Mouse (Mus musculus) embryonic facial prominence, embryonic 13.5 days (tissue): ENCODE data around the gene Tbx10. TPM values are rescaled to one million over a fixed set of nuclear protein-coding genes. Genes with fewer than 3 reads are reported as not detected.

Experiments used
- ATAC-seq: fragments of 200-750 bp; cut with Nextera tagmentation; 2 replicates; pipeline ENCODE4 v1.8.0; 2017; ENCODE audit warnings: low read depth; ENCODE audit not compliant: insufficient number of reproducible peaks, insufficient read depth, low FRiP score, low TSS enrichment
- H3K27ac ChIP-seq: fragments of 300-500 bp; sonication (generic); 2 replicates; pipeline ENCODE4 v1.5.1; 2015; ENCODE audit warnings: moderate library complexity, mild to moderate bottlenecking, inconsistent platforms
- H3K27me3 ChIP-seq: fragments of 300-500 bp; sonication (generic); 2 replicates; pipeline ENCODE4 v1.6.1; 2015; ENCODE audit warnings: mild to moderate bottlenecking, inconsistent platforms
- H3K36me3 ChIP-seq: fragments of 300-500 bp; sonication (generic); 2 replicates; pipeline ENCODE4 v1.6.1; 2015; ENCODE audit warnings: mild to moderate bottlenecking, inconsistent platforms
- H3K4me1 ChIP-seq: fragments of 300-500 bp; sonication (generic); 2 replicates; pipeline ENCODE4 v1.6.1; 2015; ENCODE audit warnings: inconsistent platforms
- H3K4me2 ChIP-seq: fragments of 300-500 bp; sonication (generic); 2 replicates; pipeline ENCODE4 v1.6.1; 2015; ENCODE audit warnings: moderate library complexity, mild to moderate bottlenecking, inconsistent platforms
- H3K4me3 ChIP-seq: fragments of 300-500 bp; sonication (generic); 2 replicates; pipeline ENCODE4 v1.5.1; 2015; ENCODE audit warnings: mild to moderate bottlenecking, inconsistent platforms
- H3K9ac ChIP-seq: fragments of 300-500 bp; sonication (generic); 2 replicates; pipeline ENCODE4 v1.6.1; 2015; ENCODE audit warnings: mild to moderate bottlenecking, inconsistent platforms
- H3K9me3 ChIP-seq: fragments of 300-500 bp; sonication (generic); 2 replicates; pipeline ENCODE4 v1.6.1; 2016; ENCODE audit warnings: inconsistent platforms
- WGBS: fragments of 180-500 bp; shearing (Covaris S2); methylation state at CpG from one replicate; pipeline ENCODE4 v1.1.7; 2015; ENCODE audit warnings: mixed read lengths; 5-methylcytosine and 5-hydroxymethylcytosine counted together
- polyA plus RNA-seq: library from polyadenylated mRNA; unstranded; fragments of >200 nt; fragmentation: Nextera tagmentation; extraction: Ambion mirVana; gene quantifications from 2 replicates; pipeline ENCODE4 v1.2.1, GENCODE M21; 2015

Gene Tbx10
- polyA plus RNA-seq, 1 experiment from 2014 or later, result not detected

DNA sequence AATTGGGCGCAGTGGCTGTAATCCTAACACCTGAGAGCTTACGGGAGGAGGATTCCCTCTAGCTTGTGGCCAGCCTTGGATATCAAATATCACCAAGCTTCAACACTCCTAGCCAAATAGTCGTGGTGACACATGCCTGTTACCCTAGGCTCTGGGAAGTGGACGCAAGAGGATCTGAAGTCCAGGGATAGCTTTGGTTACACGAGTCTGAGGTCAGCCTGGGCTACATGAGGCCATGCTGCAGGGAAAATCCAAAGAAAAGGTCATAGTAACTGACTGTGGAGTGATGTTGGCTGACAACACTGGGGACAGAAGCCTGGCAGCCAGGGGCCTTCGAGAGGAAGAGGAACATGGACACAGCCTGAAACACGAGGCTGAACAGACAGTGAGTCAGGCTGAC lies 3.6 kb downstream of the Tbx10 start:
- peaks cover 14% of the 10 kb centered on the region for H3K4me1 ChIP-seq
- no peaks in the 10 kb centered on the region for H3K36me3 ChIP-seq
- H3K9ac ChIP-seq, result no peak overlapping the region

DNA sequence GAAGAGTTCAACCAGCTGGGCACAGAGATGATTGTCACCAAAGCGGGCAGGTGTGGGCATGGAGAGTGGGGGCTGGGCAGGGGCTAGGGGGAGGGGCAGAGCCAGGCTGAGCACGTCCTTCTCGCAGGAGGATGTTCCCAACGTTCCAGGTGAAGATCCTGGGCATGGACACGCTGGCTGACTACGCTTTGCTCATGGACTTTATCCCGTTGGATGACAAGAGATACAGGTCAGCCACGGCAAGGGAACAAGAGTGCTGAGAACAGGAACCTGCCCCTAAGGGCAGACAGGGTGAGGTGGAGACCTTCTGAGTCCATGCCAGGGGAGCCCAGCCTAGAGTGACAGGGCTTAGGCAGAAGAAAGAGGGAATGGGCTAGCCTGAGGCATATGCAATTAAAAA lies 4.2 kb downstream of the Tbx10 start:
- Histone ChIP-seq H3K9ac (no peak overlapping the region), H3K27ac (no peak overlapping the region), H3K4me3 (no peak overlapping the region), H3K4me1 (peaks cover 20% of the 10 kb centered on the region), H3K9me3 (no peaks in the 10 kb centered on the region), H3K4me2 (no peak overlapping the region), H3K36me3 (no peaks in the 10 kb centered on the region), H3K27me3 (no peaks in the 10 kb centered on the region)
- WGBS, result 84% methylated on average over 8 of the region's 8 CpGs
- ATAC-seq, result no peak

More for the DNA sequence above, 3.6 kb downstream of the Tbx10 start:
- ATAC-seq, result no peak
- H3K27ac ChIP-seq, result no peak overlapping the region
- WGBS, result 55% methylated on average over 7 of the region's 7 CpGs
- no peak overlapping the region for H3K4me3 ChIP-seq
- no peaks in the 10 kb centered on the region for H3K9me3 ChIP-seq
- no peaks in the 10 kb centered on the region for H3K27me3 ChIP-seq
- H3K4me2 ChIP-seq, result no peak overlapping the region

DNA sequence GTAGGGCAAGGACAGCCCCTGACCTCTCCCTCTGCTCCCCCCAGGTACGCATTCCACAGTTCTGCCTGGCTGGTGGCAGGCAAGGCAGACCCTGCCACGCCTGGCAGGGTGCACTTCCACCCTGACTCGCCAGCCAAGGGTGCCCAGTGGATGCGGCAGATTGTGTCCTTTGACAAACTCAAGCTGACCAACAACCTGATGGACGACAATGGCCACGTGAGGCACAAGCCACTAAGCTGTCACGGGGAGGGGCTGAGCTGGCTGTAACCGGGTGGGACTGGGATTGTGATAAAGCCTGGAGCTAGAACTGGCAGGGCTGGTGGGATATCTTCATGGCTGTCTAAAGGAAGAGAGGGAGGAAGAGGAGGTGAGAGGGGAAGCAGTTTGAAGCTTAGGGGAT lies 4.7 kb downstream of the Tbx10 start:
- H3K27ac ChIP-seq, result no peak overlapping the region
- H3K9ac ChIP-seq, result no peak overlapping the region
- no peaks in the 10 kb centered on the region for H3K9me3 ChIP-seq
- H3K4me3 ChIP-seq, result no peak overlapping the region
- H3K4me1 ChIP-seq, result peaks cover 22% of the 10 kb centered on the region
- ATAC-seq, result no peak
- H3K4me2 ChIP-seq, result no peak overlapping the region
- WGBS, result 61% methylated on average over 8 of the region's 8 CpGs
- no peaks in the 10 kb centered on the region for H3K36me3 ChIP-seq
- no peaks in the 10 kb centered on the region for H3K27me3 ChIP-seq

DNA sequence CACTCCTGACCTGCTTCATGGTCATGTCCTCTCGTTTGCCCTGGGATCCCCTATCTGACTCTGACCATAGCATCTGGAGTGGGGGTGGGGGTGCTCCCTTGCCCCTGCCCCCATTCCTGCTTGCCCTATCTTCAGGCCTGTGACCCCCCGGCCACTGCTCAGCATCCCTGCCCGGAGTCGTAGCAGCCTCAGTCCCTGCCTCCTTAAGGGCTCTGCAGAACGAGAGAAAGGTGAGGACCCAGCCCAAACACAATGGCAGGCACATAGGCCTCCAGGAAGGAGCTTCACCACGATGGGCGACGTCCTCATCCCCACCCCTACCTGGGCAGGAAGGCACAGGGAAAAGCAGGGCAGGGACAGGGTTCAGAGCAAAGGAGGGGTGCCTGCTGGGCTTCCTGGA lies 5.8 kb downstream of the Tbx10 start:
- no peak for ATAC-seq
- H3K36me3 ChIP-seq, result no peaks in the 10 kb centered on the region
- H3K4me3 ChIP-seq, result no peak overlapping the region
- H3K4me2 ChIP-seq, result no peak overlapping the region
- no peak overlapping the region for H3K27ac ChIP-seq
- 76% methylated on average over 8 of the region's 8 CpGs for WGBS
- no peak overlapping the region for H3K9ac ChIP-seq
- no peaks in the 10 kb centered on the region for H3K9me3 ChIP-seq
- no peaks in the 10 kb centered on the region for H3K27me3 ChIP-seq
- H3K4me1 ChIP-seq, result peaks cover 22% of the 10 kb centered on the region

DNA sequence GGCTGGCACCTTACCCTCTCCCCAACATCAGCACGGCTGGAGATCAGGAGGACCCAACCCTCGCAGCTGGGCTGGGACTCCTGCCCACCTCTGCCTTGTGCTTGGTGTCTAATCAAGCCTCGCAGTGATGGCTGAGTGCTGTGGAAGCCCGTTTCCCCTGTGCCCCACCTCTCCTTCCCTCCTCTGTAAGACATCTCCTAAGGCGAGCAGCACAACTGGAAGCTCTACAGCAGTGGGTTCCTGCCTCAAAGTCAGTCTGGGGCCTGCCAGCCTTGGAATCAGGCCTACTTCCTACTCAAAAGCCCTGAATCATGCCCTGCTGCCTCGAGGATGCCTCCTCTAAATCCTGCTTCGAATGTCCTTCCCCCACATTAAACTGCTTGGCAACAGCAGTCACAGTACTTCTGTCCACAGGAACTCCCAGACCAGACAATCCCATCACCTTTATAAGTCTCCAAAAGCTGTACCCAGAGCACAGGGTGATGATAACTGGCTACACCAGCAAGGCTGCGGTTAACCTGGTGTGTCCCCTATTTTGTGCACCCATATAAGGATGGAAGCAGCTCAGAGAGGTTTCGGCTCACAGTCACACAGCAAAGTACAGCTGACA lies 6.7 kb downstream of the Tbx10 start:
- no peak for ATAC-seq
- Histone ChIP-seq H3K36me3 (0 out of 2 replicates have a peak, but pooled peaks cover under 1% of the 10 kb centered on the region), H3K27ac (no peak overlapping the region), H3K9me3 (no peaks in the 10 kb centered on the region), H3K4me1 (peaks cover 22% of the 10 kb centered on the region), H3K9ac (peak overlapping the region; percentile 95), H3K27me3 (no peaks in the 10 kb centered on the region), H3K4me3 (peak overlapping the region; percentile 76), H3K4me2 (peak overlapping the region; percentile 87)
- WGBS, result 83% methylated on average over 9 of the region's 9 CpGs

DNA sequence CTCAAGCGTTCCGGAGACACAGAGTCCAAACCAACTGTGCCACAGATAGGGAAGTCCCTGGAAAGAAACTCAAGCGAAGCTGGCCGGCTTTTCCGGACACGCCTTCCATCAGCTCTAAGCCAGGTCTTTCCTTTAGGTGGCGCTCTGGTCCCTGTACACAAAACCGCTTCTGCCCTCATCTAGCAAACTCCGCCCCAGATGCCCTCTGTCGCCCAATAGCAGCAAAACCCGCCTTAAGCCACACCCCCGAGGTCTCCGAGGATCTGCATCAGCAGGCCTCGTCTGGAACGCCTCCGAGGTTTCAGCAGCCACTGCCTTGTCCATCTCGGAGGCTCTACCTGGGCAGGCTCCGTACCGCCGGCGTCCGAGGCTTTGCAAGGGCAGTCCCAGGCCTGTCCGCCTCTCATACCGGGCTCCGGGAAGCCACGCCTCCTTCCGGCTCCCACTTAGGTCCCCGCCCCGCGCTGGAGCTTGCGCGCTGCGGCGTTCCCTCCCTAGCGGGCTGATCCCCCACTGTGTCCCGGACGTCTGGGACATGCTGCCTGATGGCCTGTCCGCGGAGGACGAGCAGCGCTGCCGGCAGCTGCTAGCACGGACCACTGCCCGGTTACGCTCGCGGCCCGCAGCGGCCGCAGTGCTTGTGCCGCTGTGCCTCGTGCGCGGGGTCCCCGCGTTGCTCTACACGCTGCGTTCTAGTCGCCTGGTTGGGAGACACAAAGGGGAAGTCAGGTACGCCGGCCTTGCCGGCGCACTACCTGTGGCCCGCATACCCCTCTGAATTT lies 7.8 kb downstream of the Tbx10 start, which contains the start of the genes Nudt8 and Gm49405:
Nudt8 (plus strand) TSS at position 462 of the 782 bp plus-strand sequence.
Gm49405 (plus strand) TSS at position 508 of the 782 bp plus-strand sequence.
- Histone ChIP-seq H3K27ac (peak within 1 kb of the TSS; percentile 94), H3K9ac (peak within 1 kb of the TSS; percentile 95), H3K36me3 (peaks cover 11% of the 10 kb centered on the region), H3K27me3 (no peaks in the 10 kb centered on the region), H3K4me1 (peaks cover 22% of the 10 kb centered on the region), H3K4me3 (peak within 1 kb of the TSS; percentile 76), H3K4me2 (peak within 1 kb of the TSS; percentile 87), H3K9me3 (no peaks in the 10 kb centered on the region)
- ATAC-seq, result peak; percentile 86
- WGBS, result under 1% methylated on average over 64 of the region's 64 CpGs

DNA sequence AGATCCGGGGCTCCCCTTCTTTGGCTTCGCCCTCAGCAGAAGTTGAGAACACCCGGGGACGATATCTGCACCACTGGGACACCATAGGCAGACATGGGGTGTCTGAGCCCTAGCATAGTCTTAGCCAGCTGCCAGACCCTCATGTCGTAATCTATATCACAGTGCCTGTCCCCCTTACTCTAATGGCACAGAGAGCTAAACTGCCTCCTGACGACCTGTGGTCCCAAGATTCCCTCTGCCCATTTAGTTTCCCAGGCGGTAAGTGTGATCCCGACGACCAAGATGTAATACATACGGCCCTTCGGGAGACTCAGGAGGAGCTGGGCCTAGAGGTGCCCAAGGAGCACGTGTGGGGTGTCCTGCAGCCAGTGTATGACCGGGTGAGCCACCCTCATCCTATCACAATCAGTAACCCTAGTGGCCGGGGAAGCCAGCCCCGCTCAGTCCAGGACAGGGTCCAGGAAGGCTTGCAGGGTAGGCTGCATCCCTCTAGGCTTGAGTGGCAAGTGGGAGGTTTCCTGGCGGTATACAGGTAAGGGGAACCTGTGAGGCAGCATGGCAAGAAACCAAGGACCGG lies 8.5 kb downstream of the Tbx10 start:
- Histone ChIP-seq H3K27me3 (no peaks in the 10 kb centered on the region), H3K4me2 (peak overlapping the region; percentile 87), H3K27ac (peak overlapping the region; percentile 94), H3K4me1 (peaks cover 20% of the 10 kb centered on the region), H3K4me3 (peak overlapping the region; percentile 76), H3K36me3 (peaks cover 16% of the 10 kb centered on the region), H3K9me3 (no peaks in the 10 kb centered on the region), H3K9ac (peak overlapping the region; percentile 95)
- ATAC-seq, result no peak
- 13% methylated on average over 17 of the region's 17 CpGs for WGBS

DNA sequence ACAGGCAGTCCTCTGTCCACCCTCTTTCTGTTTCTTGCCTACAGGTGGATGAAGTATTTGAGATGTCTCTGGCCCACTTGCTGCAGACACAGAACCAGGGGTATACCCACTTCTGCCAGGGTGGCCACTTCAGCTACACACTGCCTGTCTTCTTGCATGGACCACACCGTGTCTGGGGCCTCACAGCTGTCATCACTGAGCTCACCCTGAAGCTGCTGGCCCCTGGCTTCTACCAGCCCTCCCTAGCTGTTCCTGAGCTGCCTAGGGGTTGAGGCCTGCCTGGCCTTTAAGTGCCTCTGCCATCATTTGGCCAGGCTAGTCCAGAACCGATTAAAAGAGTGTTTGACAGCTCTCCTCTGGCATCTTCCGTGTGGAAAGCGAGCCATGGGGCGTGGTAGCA lies 9.2 kb downstream of the Tbx10 start:
- Histone ChIP-seq H3K9ac (peak overlapping the region; percentile 95), H3K9me3 (no peaks in the 10 kb centered on the region), H3K27me3 (no peaks in the 10 kb centered on the region), H3K27ac (no peak overlapping the region), H3K4me1 (peaks cover 20% of the 10 kb centered on the region), H3K4me3 (no peak overlapping the region), H3K36me3 (peaks cover 23% of the 10 kb centered on the region), H3K4me2 (peak overlapping the region; percentile 87)
- 87% methylated on average over 5 of the region's 5 CpGs for WGBS
- ATAC-seq, result no peak

DNA sequence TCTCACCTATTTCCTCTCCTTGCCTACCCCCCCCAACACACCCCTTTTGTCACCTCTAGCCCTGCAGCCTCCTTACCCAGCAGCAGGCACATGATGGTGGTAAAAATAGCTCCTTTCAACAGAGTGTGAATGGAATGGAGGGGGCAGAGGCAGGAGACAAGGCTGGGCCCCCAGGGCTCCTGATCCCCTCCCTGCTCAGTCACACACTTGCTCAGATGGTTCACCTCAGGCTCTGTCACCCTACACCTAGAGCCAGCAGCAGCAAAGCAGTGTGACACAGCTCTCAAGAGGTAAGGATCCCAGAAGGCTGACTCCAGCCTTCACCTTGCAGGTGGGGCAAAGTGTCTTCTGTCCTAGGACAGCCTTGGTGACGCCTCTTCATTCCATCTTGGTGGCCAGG lies 10.6 kb downstream of the Tbx10 start, which contains the start of gene Doc2g:
Doc2g (plus strand) TSS at position 202 of the 400 bp plus-strand sequence.
- no peak for ATAC-seq
- 67% methylated on average over 1 of the region's 1 CpGs for whole genome bisulfite sequencing
- peaks cover 20% of the 10 kb centered on the region for H3K4me1 ChIP-seq
- no peak within 1 kb of the TSS for H3K4me2 ChIP-seq
- H3K27ac ChIP-seq, result no peak within 1 kb of the TSS
- 0 out of 2 replicates have a peak within 1 kb of the TSS, but pooled peaks have one; percentile 16 for H3K9ac ChIP-seq
- no peak within 1 kb of the TSS for H3K4me3 ChIP-seq
- no peaks in the 10 kb centered on the region for H3K27me3 ChIP-seq
- H3K9me3 ChIP-seq, result no peaks in the 10 kb centered on the region
- H3K36me3 ChIP-seq, result peaks cover 37% of the 10 kb centered on the region

DNA sequence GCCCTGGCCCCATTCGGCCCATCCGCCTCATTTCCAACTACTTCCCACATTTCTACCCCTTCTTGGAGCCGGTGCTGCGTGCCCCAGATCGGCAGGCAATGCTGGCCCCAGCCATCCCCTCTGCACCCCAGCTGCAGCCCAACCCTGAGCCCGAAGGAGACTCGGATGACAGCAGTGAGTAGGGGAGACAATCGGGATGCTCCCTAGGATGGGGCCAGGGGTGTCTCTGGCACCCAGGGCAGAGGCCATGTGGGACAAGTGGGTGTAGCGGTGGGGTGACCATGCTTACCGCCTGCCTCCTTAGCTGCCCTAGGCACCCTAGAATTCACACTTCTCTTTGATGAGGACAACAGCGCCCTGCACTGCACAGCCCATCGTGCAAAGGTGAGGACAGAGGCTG lies 11.1 kb downstream of the Tbx10 start:
- 0 out of 2 replicates have a peak overlapping the region, but pooled peaks have one; percentile 16 for H3K9ac ChIP-seq
- peaks cover 42% of the 10 kb centered on the region for H3K36me3 ChIP-seq
- H3K4me1 ChIP-seq, result peaks cover 20% of the 10 kb centered on the region
- 79% methylated on average over 12 of the region's 12 CpGs for WGBS
- H3K9me3 ChIP-seq, result no peaks in the 10 kb centered on the region
- ATAC-seq, result no peak
- no peak overlapping the region for H3K27ac ChIP-seq
- H3K4me3 ChIP-seq, result no peak overlapping the region
- H3K27me3 ChIP-seq, result no peaks in the 10 kb centered on the region
- no peak overlapping the region for H3K4me2 ChIP-seq

DNA sequence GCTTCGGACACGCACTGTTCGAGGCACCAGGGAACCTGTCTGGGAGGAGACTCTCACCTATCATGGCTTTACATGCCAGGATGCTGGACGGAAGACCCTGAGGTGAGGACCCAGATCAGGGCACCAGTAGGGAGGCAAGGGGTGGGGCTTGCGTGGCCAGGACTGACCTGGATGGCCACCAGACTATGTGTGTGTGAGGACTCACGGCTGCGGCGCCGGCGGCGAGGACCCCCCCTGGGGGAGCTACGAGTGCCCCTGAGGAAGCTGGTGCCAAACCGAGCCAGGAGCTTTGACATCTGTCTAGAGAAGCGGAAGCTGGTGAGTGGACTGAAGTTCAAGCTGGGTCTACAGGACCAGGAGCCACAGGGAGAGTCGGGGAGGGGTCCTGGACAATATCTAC lies 11.8 kb downstream of the Tbx10 start:
- Histone ChIP-seq H3K27ac (no peak overlapping the region), H3K4me2 (no peak overlapping the region), H3K4me3 (no peak overlapping the region), H3K27me3 (no peaks in the 10 kb centered on the region), H3K4me1 (peaks cover 17% of the 10 kb centered on the region), H3K9me3 (no peaks in the 10 kb centered on the region), H3K36me3 (peaks cover 49% of the 10 kb centered on the region), H3K9ac (no peak overlapping the region)
- ATAC-seq, result no peak
- 89% methylated on average over 15 of the region's 15 CpGs for WGBS
